Mouse (Mus musculus) heart, embryonic 12.5 days (tissue): Measurements from ENCODE around the gene Tmem88. TPM values are rescaled to one million over a fixed set of nuclear protein-coding genes. Genes with fewer than 3 reads are reported as not detected.

Source experiments
- polyA plus RNA-seq: library from polyadenylated mRNA; unstranded; fragments of >200 nt; fragmentation: Nextera tagmentation; extraction: Ambion mirVana; gene quantifications from 2 replicates; pipeline ENCODE4 v1.2.1, GENCODE M21; 2016

The Tmem88 gene
- polyA plus RNA-seq, 1 experiment from 2014 or later, result 35.7 TPM

Other genes starting within 250 kb of the Tmem88 start
- not detected in 2 replicates for gene Alox12b, start 241.2 kb downstream of the Tmem88 start, polyA plus RNA-seq
- gene Alox8, start 200.4 kb downstream of the Tmem88 start, polyA plus RNA-seq, result 1.2 and 1.4 TPM in 2 replicates
- 0.15 and 0.17 TPM in 2 replicates for gene Gucy2e, start 161.2 kb downstream of the Tmem88 start, polyA plus RNA-seq
- gene Cntrob, start 74.5 kb downstream of the Tmem88 start, polyA plus RNA-seq, result 18.6 and 21.8 TPM in 2 replicates
- 168 and 176 TPM in 2 replicates for gene Trappc1, start 74.3 kb downstream of the Tmem88 start, polyA plus RNA-seq
- gene Kcnab3, start 72.0 kb downstream of the Tmem88 start, polyA plus RNA-seq, result 0.87 and 0.98 TPM in 2 replicates
- gene Rnf227, start 57.8 kb downstream of the Tmem88 start, polyA plus RNA-seq, result 6.7 and 8.5 TPM in 2 replicates
- 19.2 and 23.5 TPM in 2 replicates for gene Chd3, start 28.8 kb downstream of the Tmem88 start, polyA plus RNA-seq
- gene Naa38, start 2.7 kb downstream of the Tmem88 start, polyA plus RNA-seq, result 147 and 150 TPM in 2 replicates
- 24.8 and 27.1 TPM in 2 replicates for gene Cyb5d1, start 2.6 kb downstream of the Tmem88 start, polyA plus RNA-seq
- 24.9 and 25.4 TPM in 2 replicates for gene Kdm6b, start 15.4 kb upstream of the Tmem88 start, polyA plus RNA-seq
- 0.15 and 0.59 TPM in 2 replicates for gene Dnah2, start 150.9 kb upstream of the Tmem88 start, polyA plus RNA-seq
- gene Efnb3, start 162.0 kb upstream of the Tmem88 start, polyA plus RNA-seq, result 87.4 and 90.0 TPM in 2 replicates
- 18.7 and 19.5 TPM in 2 replicates for gene Wrap53, start 182.0 kb upstream of the Tmem88 start, polyA plus RNA-seq
- gene Trp53, start 182.1 kb upstream of the Tmem88 start, polyA plus RNA-seq, result 76.0 and 79.1 TPM in 2 replicates
- 30.9 and 31.1 TPM in 2 replicates for gene Atp1b2, start 207.7 kb upstream of the Tmem88 start, polyA plus RNA-seq
- gene Shbg, start 219.7 kb upstream of the Tmem88 start, polyA plus RNA-seq, result 0.13 and 0.82 TPM in 2 replicates
- gene Sat2, start 223.8 kb upstream of the Tmem88 start, polyA plus RNA-seq, result 16.5 and 17.4 TPM in 2 replicates
- gene Fxr2, start 234.8 kb upstream of the Tmem88 start, polyA plus RNA-seq, result 37.1 and 40.1 TPM in 2 replicates